Mouse (Mus musculus) ES-Bruce4 (cell line): ENCODE data around the gene Gpc6.

Experiments
- CTCF ChIP-seq: IDR thresholded peaks from one replicate; pipeline ENCODE4 v1.8.1; 2011; ENCODE audit warnings: low read depth, low read length
- EP300 ChIP-seq: IDR thresholded peaks from 2 replicates; pipeline ENCODE4 v1.6.1; 2011; ENCODE audit warnings: low read depth, low read length; ENCODE audit not compliant: insufficient read depth
- POLR2A ChIP-seq: IDR thresholded peaks from one replicate; pipeline ENCODE4 v1.8.1; 2011; ENCODE audit warnings: low read length; ENCODE audit not compliant: insufficient read depth

DNA sequence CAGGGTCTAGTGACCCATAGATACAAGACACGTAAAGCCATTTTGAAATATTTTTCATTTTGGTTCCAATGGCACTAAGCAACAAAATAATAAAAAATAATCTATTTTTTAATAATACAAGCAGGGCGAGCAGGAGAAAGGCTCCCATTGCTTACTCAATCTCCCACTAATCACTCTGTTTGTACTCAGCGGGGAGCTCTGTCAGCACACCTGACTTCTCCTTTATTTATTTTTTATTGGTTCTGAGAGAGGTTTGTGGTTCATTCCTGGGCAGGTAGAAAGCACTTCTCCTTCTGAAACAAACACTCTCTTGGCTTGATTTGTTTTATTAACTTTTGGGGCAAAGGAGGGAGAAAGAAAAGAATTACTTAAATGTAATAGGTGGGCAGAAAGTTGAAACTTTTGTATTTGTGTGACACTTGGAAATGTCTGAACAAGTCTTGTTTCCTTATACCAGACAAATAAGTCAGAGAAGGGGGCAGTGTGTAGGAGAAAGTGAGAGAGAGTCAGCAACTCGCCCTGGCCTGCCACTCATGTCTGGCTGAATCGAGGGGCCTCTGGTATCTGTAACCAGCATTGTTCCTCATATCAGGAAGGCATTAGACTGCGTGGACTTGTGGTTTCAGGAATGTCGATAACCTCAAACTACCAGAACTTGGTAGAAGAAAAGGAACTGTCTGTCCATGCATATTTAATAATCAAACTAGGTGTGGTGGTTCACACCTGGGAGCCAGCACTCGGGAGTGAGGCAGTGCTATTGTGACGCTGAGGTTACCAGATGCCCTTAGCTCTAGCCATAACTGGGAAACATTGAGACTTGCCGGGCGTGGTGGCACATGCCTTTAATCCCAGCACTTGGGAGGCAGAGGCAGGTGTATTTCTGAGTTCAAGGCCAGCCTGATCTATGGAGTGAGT lies 924.7 kb downstream of the Gpc6 start:
- TF ChIP-seq CTCF (no peak), EP300 (no peak), POLR2A (no peak)
